Mouse (Mus musculus): ENCODE data around the gene Aif1.

Aif1 gene

GRCm38 (mm10) chr17:35121143-35121799, 54.6 kb downstream of the Aif1 start, which contains the start of gene Gpank1:
TSS of gene Gpank1 (plus strand) at chr17:35121455.
- DNase-seq (ENCODE audit: low spot score in 2 of 2), result peak; percentile 89 to 97

All from spleen, postnatal 10 days (tissue).